Mouse (Mus musculus) lung, postnatal 0 days (tissue): ENCODE measurements at regions not wholly inside any gene's neighbourhood (a gene's known extent, or its start where the extent isn't known, plus 50 kb on each side); places are given as distances from the start of the nearest gene placed in this dataset.
A peak's percentile ranks its signal among the peaks of the same experiment; 100 is the strongest.

Experiments
- ATAC-seq: fragments of 200-750 bp; cut with Nextera tagmentation; 2 replicates; pipeline ENCODE4 v1.8.0; 2017; ENCODE audit warnings: moderate library complexity
- DNase-seq: peaks from one replicate; pipeline ENCODE4 v3.0.0-alpha.2; 2016; ENCODE audit warnings: low spot score
- H3K27ac ChIP-seq: fragments of 300-500 bp; sonication (generic); 2 replicates; pipeline ENCODE4 v1.5.1; 2014; ENCODE audit warnings: antibody characterized with exemption, mild to moderate bottlenecking, low read length, mixed read lengths
- H3K27me3 ChIP-seq: fragments of 300-500 bp; sonication (generic); replicated peaks from 2 replicates; pipeline ENCODE4 v1.6.1; 2014; ENCODE audit warnings: low read length, mixed read lengths; ENCODE audit not compliant: insufficient read depth
- H3K36me3 ChIP-seq: fragments of 300-500 bp; sonication (generic); 2 replicates; pipeline ENCODE4 v1.6.1; 2014; ENCODE audit warnings: low read length, mixed read lengths; ENCODE audit not compliant: insufficient read depth
- H3K4me1 ChIP-seq: fragments of 300-500 bp; sonication (generic); 2 replicates; pipeline ENCODE4 v1.6.1; 2014; ENCODE audit warnings: antibody characterized with exemption, low read depth, low read length, mixed read lengths; ENCODE audit not compliant: insufficient read depth
- H3K4me2 ChIP-seq: fragments of 300-500 bp; sonication (generic); replicated peaks from 2 replicates; pipeline ENCODE4 v1.6.1; 2014; ENCODE audit warnings: low read depth, mild to moderate bottlenecking, low read length, moderate library complexity, mixed read lengths
- H3K4me3 ChIP-seq: fragments of 300-500 bp; sonication (generic); 2 replicates; pipeline ENCODE4 v1.5.1; 2014; ENCODE audit warnings: low read depth, low read length
- H3K9ac ChIP-seq: fragments of 300-500 bp; sonication (generic); replicated peaks from 2 replicates; pipeline ENCODE4 v1.6.1; 2014; ENCODE audit warnings: low read depth, mild to moderate bottlenecking
- H3K9me3 ChIP-seq: fragments of 300-500 bp; sonication (generic); 2 replicates; pipeline ENCODE4 v1.6.1; 2016; ENCODE audit warnings: low read length, mixed read lengths
- CTCF ChIP-seq: IDR thresholded peaks from 2 replicates; pipeline ENCODE4 v1.5.1; 2016; ENCODE audit warnings: antibody characterized with exemption, mild to moderate bottlenecking
- EP300 ChIP-seq: IDR thresholded peaks from 2 replicates; pipeline ENCODE4 v1.6.1; 2016; ENCODE audit warnings: antibody characterized with exemption, mild to moderate bottlenecking, control low read depth
- WGBS: fragments of 180-500 bp; shearing (Covaris S2); extraction: QIAGEN DNeasy Blood & Tissue Kit; methylation state at CpG from one replicate; pipeline ENCODE4 v1.1.7; 2014; 5-methylcytosine and 5-hydroxymethylcytosine counted together

- 63% methylated on average over 4 of the region's 4 CpGs for WGBS
- no peak for ATAC-seq
These were observed 88.6 kb upstream of the Fam189a1 start for GRCm38 (mm10) chr7:65244936-65245335.

GRCm38 (mm10) chr7:65241208-65241607 is 84.8 kb upstream of the Fam189a1 start:
- Histone ChIP-seq H3K36me3 (no peaks in the 10 kb centered on the region), H3K4me1 (no peaks in the 10 kb centered on the region), H3K27me3 (no peaks in the 10 kb centered on the region), H3K4me3 (no peak overlapping the region), H3K4me2 (no peak overlapping the region), H3K9ac (no peak overlapping the region), H3K9me3 (no peaks in the 10 kb centered on the region), H3K27ac (no peak overlapping the region)
- TF ChIP-seq EP300: no peak
- TF ChIP-seq CTCF: no peak
- no peak for ATAC-seq
- no peak for DNase-seq
- WGBS: 67% methylated on average over 8 of the region's 8 CpGs

More at GRCm38 (mm10) chr7:65244936-65245335, 88.6 kb upstream of the Fam189a1 start:
- H3K9ac ChIP-seq: no peak overlapping the region
- no peak overlapping the region for H3K27ac ChIP-seq
- no peaks in the 10 kb centered on the region for H3K9me3 ChIP-seq
- no peak overlapping the region for H3K4me3 ChIP-seq
- no peak for TF ChIP-seq EP300
- TF ChIP-seq CTCF: no peak
- no peaks in the 10 kb centered on the region for H3K27me3 ChIP-seq
- no peak overlapping the region for H3K4me2 ChIP-seq
- H3K4me1 ChIP-seq: no peaks in the 10 kb centered on the region
- no peaks in the 10 kb centered on the region for H3K36me3 ChIP-seq
- no peak for DNase-seq

- no peaks in the 10 kb centered on the region for H3K27me3 ChIP-seq
- H3K4me2 ChIP-seq: no peak overlapping the region
- DNase-seq: no peak
- no peak overlapping the region for H3K27ac ChIP-seq
- ATAC-seq: no peak
- H3K9me3 ChIP-seq: no peaks in the 10 kb centered on the region
- TF ChIP-seq EP300 (no peak), CTCF (no peak)
- no peak overlapping the region for H3K4me3 ChIP-seq
- H3K36me3 ChIP-seq: no peaks in the 10 kb centered on the region
- H3K9ac ChIP-seq: no peak overlapping the region
- H3K4me1 ChIP-seq: no peaks in the 10 kb centered on the region
- 86% methylated on average over 3 of the region's 3 CpGs for WGBS
These were observed 79.3 kb upstream of the Fam189a1 start for GRCm38 (mm10) chr7:65235701-65236100.

- no peak overlapping the region for H3K9ac ChIP-seq
- no peaks in the 10 kb centered on the region for H3K9me3 ChIP-seq
- no peaks in the 10 kb centered on the region for H3K27me3 ChIP-seq
- DNase-seq (no peak), ATAC-seq (no peak)
- H3K36me3 ChIP-seq: no peaks in the 10 kb centered on the region
- H3K4me3 ChIP-seq: no peak overlapping the region
- WGBS: 71% methylated on average over 4 of the region's 4 CpGs
- no peak overlapping the region for H3K27ac ChIP-seq
- no peak overlapping the region for H3K4me2 ChIP-seq
- TF ChIP-seq EP300 (no peak), CTCF (no peak)
- H3K4me1 ChIP-seq: no peaks in the 10 kb centered on the region
These were observed 77.3 kb upstream of the Fam189a1 start for GRCm38 (mm10) chr7:65233681-65234080.

- Histone ChIP-seq H3K4me2 (no peak overlapping the region), H3K27me3 (no peaks in the 10 kb centered on the region), H3K9ac (no peak overlapping the region), H3K36me3 (no peaks in the 10 kb centered on the region), H3K27ac (no peak overlapping the region), H3K4me3 (no peak overlapping the region), H3K9me3 (no peaks in the 10 kb centered on the region), H3K4me1 (no peaks in the 10 kb centered on the region)
- DNase-seq (no peak), ATAC-seq (no peak)
- TF ChIP-seq EP300: no peak
- no peak for TF ChIP-seq CTCF
- 54% methylated on average over 5 of the region's 5 CpGs for WGBS
These were observed 72.9 kb upstream of the Fam189a1 start for GRCm38 (mm10) chr7:65229306-65229705.

GRCm38 (mm10) chr7:65226218-65226617 is 69.8 kb upstream of the Fam189a1 start:
- WGBS: 63% methylated on average over 4 of the region's 4 CpGs
- H3K27ac ChIP-seq: no peak overlapping the region
- no peaks in the 10 kb centered on the region for H3K36me3 ChIP-seq
- H3K4me1 ChIP-seq: no peaks in the 10 kb centered on the region
- DNase-seq (peak; percentile 31), ATAC-seq (peak; percentile 71)
- no peak overlapping the region for H3K4me3 ChIP-seq
- H3K9ac ChIP-seq: no peak overlapping the region
- TF ChIP-seq EP300 (no peak; the same call in 1 of the 2 replicates), CTCF (no peak)
- no peaks in the 10 kb centered on the region for H3K9me3 ChIP-seq
- H3K27me3 ChIP-seq: no peaks in the 10 kb centered on the region
- no peak overlapping the region for H3K4me2 ChIP-seq
